Mouse (Mus musculus): ENCODE measurements around the gene Gpr183. TPM values are rescaled to one million over a fixed set of nuclear protein-coding genes. Genes with fewer than 3 reads are reported as not detected.

The Gpr183 gene
- 4.0 and 4.9 TPM in 2 replicates for polyA plus RNA-seq (2015; fragmentation: Nextera tagmentation; extraction: Ambion mirVana)

GRCm38 (mm10) chr14:121964990-121965389, at the start of gene Gpr183:
Gene Gpr183 (minus strand): TSS chr14:121965195.
- H3K4me2 ChIP-seq (replicated peaks; ENCODE audit: low read depth, low read length), result 0 out of 2 replicates have a peak within 1 kb of the TSS, but pooled peaks have one; percentile 34
- peak within 1 kb of the TSS; percentile 45; the same call in 1 of the 2 replicates for H3K9ac ChIP-seq (replicated peaks; ENCODE audit: low read length)
- no peaks in the 10 kb centered on the region for H3K36me3 ChIP-seq (ENCODE audit: insufficient read depth, low read length)
- H3K4me1 ChIP-seq (ENCODE audit: insufficient read depth, low read length), result peaks cover 25% of the 10 kb centered on the region
- H3K4me3 ChIP-seq (ENCODE audit: low read length), result peak within 1 kb of the TSS; percentile 26
- ATAC-seq (ENCODE audit: low FRiP score, low TSS enrichment), result no peak
- WGBS, result 29% methylated on average over 6 of the region's 6 CpGs
- no peaks in the 10 kb centered on the region for H3K9me3 ChIP-seq (ENCODE audit: low read length)
- H3K27me3 ChIP-seq (ENCODE audit: insufficient read depth, low read length), result no peaks in the 10 kb centered on the region
- H3K27ac ChIP-seq (ENCODE audit: low read length), result peak within 1 kb of the TSS; percentile 2; the same call in 1 of the 2 replicates

DNA sequence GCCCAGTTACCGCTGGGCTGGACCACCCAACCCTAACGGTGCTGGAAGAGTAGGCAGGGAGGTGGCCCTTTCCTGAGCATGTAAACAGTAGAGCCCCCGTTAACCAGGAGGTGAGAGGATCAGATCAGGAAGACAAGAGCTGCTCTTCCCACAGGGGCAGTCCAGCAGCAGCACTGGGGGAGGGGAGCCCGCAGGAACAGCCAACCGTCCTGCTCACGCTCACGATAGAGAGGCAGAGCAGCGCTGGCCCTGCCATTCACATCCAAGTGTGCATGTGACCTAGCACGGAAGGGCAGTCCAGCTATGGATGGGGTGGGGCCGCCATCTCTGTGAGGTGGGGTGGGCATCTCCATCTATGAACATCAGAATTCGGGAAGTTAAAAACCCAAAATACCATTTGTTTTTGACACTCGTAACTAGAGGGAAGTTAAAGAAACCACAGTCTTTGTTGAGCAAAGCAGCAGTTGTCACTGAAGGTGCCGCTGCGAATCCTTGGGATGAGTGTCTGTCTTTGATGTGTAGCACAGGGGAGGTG, 48.5 kb upstream of the Gpr183 start:
- Histone ChIP-seq H3K4me2 (replicated peaks; ENCODE audit: low read depth, low read length) (peak overlapping the region; percentile 14; the same call in 1 of the 2 replicates), H3K36me3 (ENCODE audit: insufficient read depth, low read length) (peaks cover 12% of the 10 kb centered on the region; the same call in 1 of the 2 replicates), H3K4me1 (ENCODE audit: insufficient read depth, low read length) (peaks cover 18% of the 10 kb centered on the region), H3K27me3 (ENCODE audit: insufficient read depth, low read length) (no peaks in the 10 kb centered on the region), H3K9me3 (ENCODE audit: low read length) (no peaks in the 10 kb centered on the region), H3K27ac (ENCODE audit: low read length) (peak overlapping the region; percentile 31; the same call in 1 of the 2 replicates), H3K4me3 (ENCODE audit: low read length) (no peak overlapping the region), H3K9ac (replicated peaks; ENCODE audit: low read length) (no peak overlapping the region)
- 42% methylated on average over 13 of the region's 14 CpGs for WGBS
- peak; percentile 91 for ATAC-seq (ENCODE audit: low FRiP score, low TSS enrichment)

DNA sequence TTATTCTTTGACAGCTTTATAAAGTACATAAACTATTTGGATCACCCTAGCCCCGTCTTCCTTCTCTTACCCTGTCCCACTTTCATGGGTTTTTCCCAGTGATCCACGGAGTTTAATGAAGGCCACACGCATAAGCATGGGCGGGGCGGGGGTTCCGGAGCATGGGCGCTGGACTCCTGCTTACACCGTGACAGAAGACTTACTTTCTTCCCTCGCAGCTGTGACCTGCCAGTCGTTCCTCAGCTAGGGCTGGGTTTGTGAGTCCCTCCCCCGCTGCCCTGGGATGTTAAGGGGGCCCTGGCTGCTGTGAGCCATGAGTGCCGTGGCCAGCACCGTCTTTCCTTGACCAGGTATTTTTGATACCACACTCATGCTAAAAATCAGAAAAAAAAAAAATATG, 47.8 kb upstream of the Gpr183 start:
- Histone ChIP-seq H3K4me1 (ENCODE audit: insufficient read depth, low read length) (peaks cover 18% of the 10 kb centered on the region), H3K27ac (ENCODE audit: low read length) (peak overlapping the region; percentile 41; the same call in 1 of the 2 replicates), H3K4me2 (replicated peaks; ENCODE audit: low read depth, low read length) (peak overlapping the region; percentile 14), H3K27me3 (ENCODE audit: insufficient read depth, low read length) (no peaks in the 10 kb centered on the region), H3K9ac (replicated peaks; ENCODE audit: low read length) (no peak overlapping the region), H3K4me3 (ENCODE audit: low read length) (no peak overlapping the region), H3K36me3 (ENCODE audit: insufficient read depth, low read length) (peaks cover 12% of the 10 kb centered on the region; the same call in 1 of the 2 replicates), H3K9me3 (ENCODE audit: low read length) (no peaks in the 10 kb centered on the region)
- peak; percentile 85 for ATAC-seq (ENCODE audit: low FRiP score, low TSS enrichment)
- WGBS, result 17% methylated on average over 13 of the region's 13 CpGs

GRCm38 (mm10) chr14:122012193-122012592, 47.2 kb upstream of the Gpr183 start:
- H3K36me3 ChIP-seq (ENCODE audit: insufficient read depth, low read length), result peaks cover 12% of the 10 kb centered on the region; the same call in 1 of the 2 replicates
- no peaks in the 10 kb centered on the region for H3K27me3 ChIP-seq (ENCODE audit: insufficient read depth, low read length)
- peaks cover 18% of the 10 kb centered on the region for H3K4me1 ChIP-seq (ENCODE audit: insufficient read depth, low read length)
- no peak overlapping the region for H3K4me3 ChIP-seq (ENCODE audit: low read length)
- H3K9me3 ChIP-seq (ENCODE audit: low read length), result no peaks in the 10 kb centered on the region
- no peak overlapping the region for H3K9ac ChIP-seq (replicated peaks; ENCODE audit: low read length)
- no peak for ATAC-seq (ENCODE audit: low FRiP score, low TSS enrichment)
- 42% methylated on average over 5 of the region's 5 CpGs for WGBS
- peak overlapping the region; percentile 19; the same call in 1 of the 2 replicates for H3K27ac ChIP-seq (ENCODE audit: low read length)
- H3K4me2 ChIP-seq (replicated peaks; ENCODE audit: low read depth, low read length), result no peak overlapping the region

- Histone ChIP-seq H3K9ac (replicated peaks; ENCODE audit: low read length) (no peak overlapping the region), H3K27me3 (ENCODE audit: insufficient read depth, low read length) (no peaks in the 10 kb centered on the region), H3K4me3 (ENCODE audit: low read length) (no peak overlapping the region), H3K4me1 (ENCODE audit: insufficient read depth, low read length) (peaks cover 18% of the 10 kb centered on the region), H3K4me2 (replicated peaks; ENCODE audit: low read depth, low read length) (no peak overlapping the region), H3K9me3 (ENCODE audit: low read length) (no peaks in the 10 kb centered on the region), H3K27ac (ENCODE audit: low read length) (0 out of 2 replicates have a peak overlapping the region, but pooled peaks have one; percentile 19), H3K36me3 (ENCODE audit: insufficient read depth, low read length) (peaks cover 12% of the 10 kb centered on the region; the same call in 1 of the 2 replicates)
- 87% methylated on average over 8 of the region's 8 CpGs for WGBS
- ATAC-seq (ENCODE audit: low FRiP score, low TSS enrichment), result no peak
These were observed 46.8 kb upstream of the Gpr183 start for GRCm38 (mm10) chr14:122011768-122012167.

DNA sequence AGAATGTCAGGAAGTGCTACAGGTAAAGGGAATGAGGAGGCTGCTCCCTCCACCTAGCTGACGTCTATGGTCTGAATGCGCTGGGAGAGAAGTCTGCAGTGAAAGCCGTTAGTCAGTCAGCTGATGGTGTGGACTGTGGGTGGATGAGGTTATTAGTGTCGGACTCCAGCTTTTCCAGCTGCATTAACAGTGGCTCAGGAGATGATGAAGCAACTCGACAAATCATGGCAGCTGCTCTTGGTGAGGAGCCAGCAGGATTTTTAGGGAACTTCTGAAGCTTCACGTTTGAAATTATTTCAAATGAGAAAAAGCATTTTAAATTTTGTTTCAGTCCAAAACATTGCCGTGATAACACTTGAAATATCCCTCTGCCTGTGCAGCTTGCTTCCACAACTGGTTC, 45.3 kb upstream of the Gpr183 start:
- H3K9ac ChIP-seq (replicated peaks; ENCODE audit: low read length), result no peak overlapping the region
- H3K4me1 ChIP-seq (ENCODE audit: insufficient read depth, low read length), result peaks cover 18% of the 10 kb centered on the region
- no peaks in the 10 kb centered on the region for H3K27me3 ChIP-seq (ENCODE audit: insufficient read depth, low read length)
- no peaks in the 10 kb centered on the region for H3K9me3 ChIP-seq (ENCODE audit: low read length)
- peaks cover 12% of the 10 kb centered on the region; the same call in 1 of the 2 replicates for H3K36me3 ChIP-seq (ENCODE audit: insufficient read depth, low read length)
- H3K27ac ChIP-seq (ENCODE audit: low read length), result no peak overlapping the region
- no peak overlapping the region for H3K4me3 ChIP-seq (ENCODE audit: low read length)
- H3K4me2 ChIP-seq (replicated peaks; ENCODE audit: low read depth, low read length), result no peak overlapping the region
- no peak for ATAC-seq (ENCODE audit: low FRiP score, low TSS enrichment)
- WGBS, result 67% methylated on average over 7 of the region's 7 CpGs

DNA sequence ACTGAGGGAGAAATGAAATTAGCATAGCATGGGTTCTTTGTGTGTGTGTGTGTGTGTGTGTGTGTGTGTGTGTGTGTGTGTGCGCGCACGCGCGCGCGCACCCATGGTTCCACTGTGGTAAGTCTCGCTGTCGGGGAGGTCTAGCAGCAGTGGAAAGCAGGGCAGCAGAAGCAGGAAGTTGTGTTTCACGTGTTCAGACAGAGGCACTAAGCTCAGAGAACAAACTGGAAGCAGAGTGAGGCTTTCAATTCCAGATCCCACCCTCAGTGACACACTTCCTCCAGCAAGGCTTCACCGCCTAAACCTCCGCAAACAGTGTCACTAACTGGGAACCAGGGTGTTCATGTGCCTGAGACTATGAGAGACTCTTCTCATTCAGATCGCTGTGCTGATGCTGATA, 44.5 kb upstream of the Gpr183 start:
- no peak for ATAC-seq (ENCODE audit: low FRiP score, low TSS enrichment)

DNA sequence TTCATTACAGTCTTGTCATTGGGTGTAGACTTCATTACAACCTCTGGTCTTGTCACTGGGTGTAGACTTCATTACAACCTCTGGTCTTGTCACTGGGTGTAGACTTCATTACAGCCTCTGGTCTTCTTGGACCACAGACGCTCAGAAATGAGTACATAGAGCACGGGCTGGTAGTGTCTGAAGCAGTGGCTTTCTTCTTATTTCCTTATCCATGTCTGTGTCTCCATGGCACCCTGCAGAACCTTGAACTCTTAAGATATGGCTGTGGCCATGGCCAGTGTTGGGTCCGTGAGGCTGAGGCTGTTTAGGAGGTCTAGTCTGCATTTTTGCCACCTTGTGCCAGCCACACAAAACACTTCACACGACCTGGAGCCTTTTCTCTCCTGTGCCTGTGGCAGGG, 43.3 kb upstream of the Gpr183 start:
- H3K9me3 ChIP-seq (ENCODE audit: low read length), result no peaks in the 10 kb centered on the region
- H3K36me3 ChIP-seq (ENCODE audit: insufficient read depth, low read length), result peaks cover 12% of the 10 kb centered on the region; the same call in 1 of the 2 replicates
- no peak overlapping the region for H3K27ac ChIP-seq (ENCODE audit: low read length)
- no peak overlapping the region for H3K4me3 ChIP-seq (ENCODE audit: low read length)
- H3K4me2 ChIP-seq (replicated peaks; ENCODE audit: low read depth, low read length), result no peak overlapping the region
- H3K27me3 ChIP-seq (ENCODE audit: insufficient read depth, low read length), result no peaks in the 10 kb centered on the region
- H3K9ac ChIP-seq (replicated peaks; ENCODE audit: low read length), result no peak overlapping the region
- whole genome bisulfite sequencing, result 89% methylated on average over 4 of the region's 4 CpGs
- H3K4me1 ChIP-seq (ENCODE audit: insufficient read depth, low read length), result peaks cover 13% of the 10 kb centered on the region
- no peak for ATAC-seq (ENCODE audit: low FRiP score, low TSS enrichment)

More for the DNA sequence above, 44.5 kb upstream of the Gpr183 start:
- Histone ChIP-seq H3K4me1 (ENCODE audit: insufficient read depth, low read length) (peaks cover 18% of the 10 kb centered on the region), H3K36me3 (ENCODE audit: insufficient read depth, low read length) (peaks cover 12% of the 10 kb centered on the region; the same call in 1 of the 2 replicates), H3K4me3 (ENCODE audit: low read length) (no peak overlapping the region), H3K9ac (replicated peaks; ENCODE audit: low read length) (no peak overlapping the region), H3K27ac (ENCODE audit: low read length) (no peak overlapping the region), H3K27me3 (ENCODE audit: insufficient read depth, low read length) (no peaks in the 10 kb centered on the region), H3K4me2 (replicated peaks; ENCODE audit: low read depth, low read length) (no peak overlapping the region), H3K9me3 (ENCODE audit: low read length) (no peaks in the 10 kb centered on the region)
- 81% methylated on average over 13 of the region's 13 CpGs for WGBS

- Histone ChIP-seq H3K27ac (ENCODE audit: low read length) (no peak overlapping the region), H3K4me3 (ENCODE audit: low read length) (no peak overlapping the region), H3K4me2 (replicated peaks; ENCODE audit: low read depth, low read length) (no peak overlapping the region), H3K9ac (replicated peaks; ENCODE audit: low read length) (no peak overlapping the region), H3K36me3 (ENCODE audit: insufficient read depth, low read length) (peaks cover under 1% of the 10 kb centered on the region; the same call in 1 of the 2 replicates), H3K4me1 (ENCODE audit: insufficient read depth, low read length) (no peaks in the 10 kb centered on the region), H3K27me3 (ENCODE audit: insufficient read depth, low read length) (no peaks in the 10 kb centered on the region), H3K9me3 (ENCODE audit: low read length) (no peaks in the 10 kb centered on the region)
- peak; percentile 24; the same call in 1 of the 2 replicates for ATAC-seq (ENCODE audit: low FRiP score, low TSS enrichment)
These were observed 38.8 kb upstream of the Gpr183 start for GRCm38 (mm10) chr14:122003812-122004211.

DNA sequence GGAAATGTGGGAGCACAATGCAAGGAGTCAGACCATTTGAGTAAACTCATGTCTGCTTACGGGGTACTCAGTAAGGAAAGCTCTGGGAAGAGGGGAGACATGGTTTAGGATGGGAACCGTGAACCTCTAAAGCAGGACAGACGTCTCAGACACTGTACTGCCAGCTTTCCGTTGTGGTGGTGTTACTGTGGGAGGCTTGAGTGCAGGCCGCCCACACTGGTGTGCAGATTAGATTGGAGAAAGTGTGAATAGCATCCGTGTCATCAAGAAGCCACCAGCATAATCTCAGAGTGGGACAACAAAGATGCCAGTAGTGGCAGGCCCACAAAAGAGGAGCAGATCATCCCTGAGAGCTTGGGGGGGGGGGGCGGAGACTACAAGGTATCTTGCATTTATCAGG, 37.2 kb upstream of the Gpr183 start:
- no peak for ATAC-seq (ENCODE audit: low FRiP score, low TSS enrichment)
- WGBS, result 93% methylated on average over 7 of the region's 7 CpGs
- H3K27ac ChIP-seq (ENCODE audit: low read length), result no peak overlapping the region
- no peaks in the 10 kb centered on the region for H3K27me3 ChIP-seq (ENCODE audit: insufficient read depth, low read length)
- H3K4me1 ChIP-seq (ENCODE audit: insufficient read depth, low read length), result no peaks in the 10 kb centered on the region
- H3K4me2 ChIP-seq (replicated peaks; ENCODE audit: low read depth, low read length), result no peak overlapping the region
- no peaks in the 10 kb centered on the region for H3K9me3 ChIP-seq (ENCODE audit: low read length)
- no peaks in the 10 kb centered on the region for H3K36me3 ChIP-seq (ENCODE audit: insufficient read depth, low read length)
- no peak overlapping the region for H3K4me3 ChIP-seq (ENCODE audit: low read length)
- no peak overlapping the region for H3K9ac ChIP-seq (replicated peaks; ENCODE audit: low read length)
